ENCODE assay signal across 21 mouse cellular contexts in the genomic region with DNA sequence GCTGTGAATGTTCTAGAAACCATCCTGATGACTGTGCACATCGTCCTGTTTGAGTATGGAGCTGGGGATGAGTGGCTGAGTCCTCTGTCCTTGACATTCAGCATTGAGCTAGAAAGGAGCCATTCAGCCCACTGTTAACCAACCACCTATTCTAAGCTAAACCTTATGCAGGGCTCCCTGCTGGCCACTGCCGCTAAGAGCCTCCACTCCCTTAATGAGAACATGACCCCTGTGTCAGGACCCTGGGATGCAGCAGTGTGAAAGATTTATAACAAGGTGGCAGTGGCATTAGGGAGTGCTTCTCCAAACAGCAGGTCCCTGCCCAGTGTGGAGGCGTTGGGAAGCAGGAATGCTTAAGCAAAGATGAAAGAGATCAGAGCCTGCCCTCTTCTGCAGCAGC.
DNase-seq lines count a peak whose midpoint lies in the region; ATAC-seq lines count a peak whose summit lies in the region.
"Had no signal": no experiment of that assay in that cellular context is flagged by ENCODE, and none has a peak within 500 bp of the region (broad histone marks: within the 10 kb centered on the region; RNA-seq: fewer than 3 reads in every experiment).

No protein-coding gene starts in this region.

- H3K27ac ChIP-seq in kidney, embryonic 16.5 days (ENCODE audit: low read length) = no peak overlapping the region
- H3K27ac ChIP-seq: intestine, embryonic 15.5 days; left cerebral cortex, adult 2 months; liver, embryonic 12.5 days; macrophage; stomach, embryonic 15.5 days had no signal

- DNase-seq in adrenal gland, adult (ENCODE audit: inconsistent age in 2 of 2, low spot score in 1 of 2) = peak; percentile 72 to 87
- DNase-seq in adrenal gland, postnatal 25 days = no peak
- no peak for DNase-seq in kidney, adult 8-10 months
- peak; percentile 37 for DNase-seq in adrenal gland, adult 8-10 months
- peak; percentile 23 for DNase-seq in embryo, embryonic 9.5 days (ENCODE audit: extremely low spot score)
- DNase-seq in right cerebral cortex, adult 18-20 months = no peak
- DNase-seq in layer of hippocampus, adult 8-10 months (ENCODE audit: low spot score in 2 of 2) = no peak
- DNase-seq: cerebellum, adult 11 months; cerebellum, postnatal 36 days; forebrain, postnatal 0 days; lung, embryonic 14.5 days; spleen, adult 18-20 months had no signal

- H3K9ac ChIP-seq in kidney, embryonic 16.5 days (replicated peaks; ENCODE audit: low read length) = no peak overlapping the region
- H3K9ac ChIP-seq: forebrain, postnatal 0 days; heart, embryonic 12.5 days; intestine, embryonic 15.5 days; liver, embryonic 12.5 days; lung, embryonic 14.5 days; stomach, embryonic 15.5 days had no signal

- H3K9me3 ChIP-seq in kidney, embryonic 16.5 days (ENCODE audit: low read length) = no peaks in the 10 kb centered on the region
- H3K9me3 ChIP-seq: heart, embryonic 12.5 days; intestine, embryonic 15.5 days; liver, embryonic 12.5 days; stomach, embryonic 15.5 days had no signal

- H3K4me1 ChIP-seq in kidney, embryonic 16.5 days (ENCODE audit: insufficient read depth, low read length) = peaks cover 28% of the 10 kb centered on the region
- H3K4me1 ChIP-seq: heart, embryonic 12.5 days; intestine, embryonic 15.5 days; liver, embryonic 12.5 days; stomach, embryonic 15.5 days had no signal

- no peaks in the 10 kb centered on the region for H3K36me3 ChIP-seq in kidney, embryonic 16.5 days (ENCODE audit: insufficient read depth, low read length)
- H3K36me3 ChIP-seq: heart, embryonic 12.5 days; intestine, embryonic 15.5 days; liver, embryonic 12.5 days; stomach, embryonic 15.5 days had no signal

- H3K4me3 ChIP-seq in kidney, embryonic 16.5 days (ENCODE audit: low read length) = no peak overlapping the region
- H3K4me3 ChIP-seq: heart, embryonic 12.5 days; intestine, embryonic 15.5 days; left cerebral cortex, adult 2 months; liver, embryonic 12.5 days; stomach, embryonic 15.5 days had no signal

- ATAC-seq in kidney, embryonic 16.5 days (ENCODE audit: low FRiP score, low TSS enrichment) = peak; percentile 84
- ATAC-seq: CD4-positive, CD25-positive, alpha-beta regulatory T cell, adult 4 months; forebrain, postnatal 0 days; intestine, embryonic 15.5 days; liver, embryonic 12.5 days; midbrain, embryonic 16.5 days had no signal

- H3K4me2 ChIP-seq in kidney, embryonic 16.5 days (replicated peaks; ENCODE audit: low read depth, low read length) = no peak overlapping the region
- H3K4me2 ChIP-seq: heart, embryonic 12.5 days; intestine, embryonic 15.5 days; liver, embryonic 12.5 days; lung, embryonic 14.5 days; stomach, embryonic 15.5 days had no signal

- WGBS in kidney, embryonic 16.5 days = 9% methylated on average over 3 of the region's 3 CpGs

- H3K27me3 ChIP-seq in kidney, embryonic 16.5 days (ENCODE audit: insufficient read depth, low read length) = no peaks in the 10 kb centered on the region
- H3K27me3 ChIP-seq: intestine, embryonic 15.5 days; liver, embryonic 12.5 days; stomach, embryonic 15.5 days had no signal

Comparison
In these comparisons a context has a peak if more than half of its experiments do, and no peak if none do; other contexts are left out.
1. DNase-seq: peak in adrenal gland, adult (2 of 2), adrenal gland, adult 8-10 months (single experiment) and embryo, embryonic 9.5 days (single experiment); none in adrenal gland, postnatal 25 days (single experiment), kidney, adult 8-10 months (0 of 2), right cerebral cortex, adult 18-20 months (single experiment) and layer of hippocampus, adult 8-10 months (0 of 2).